Mouse (Mus musculus): ENCODE measurements around the gene Evx2.
A peak's percentile ranks its signal among the peaks of the same experiment; 100 is the strongest.

The Evx2 gene

GRCm38 (mm10) chr2:74663291-74663925 is 4.1 kb upstream of the Evx2 start:
- peak; percentile 63 for DNase-seq

- DNase-seq: no peak
These were observed 2.3 kb upstream of the Evx2 start for GRCm38 (mm10) chr2:74661685-74662084.

GRCm38 (mm10) chr2:74660421-74661375 is 1.3 kb upstream of the Evx2 start:
- DNase-seq: no peak

- DNase-seq: no peak
These were observed 538 bp downstream of the Evx2 start for GRCm38 (mm10) chr2:74658667-74659371.

- no peak for DNase-seq
These were observed 1.2 kb downstream of the Evx2 start for GRCm38 (mm10) chr2:74658024-74658666.

- DNase-seq: no peak
These were observed 1.9 kb downstream of the Evx2 start for GRCm38 (mm10) chr2:74657251-74658023.

GRCm38 (mm10) chr2:74656632-74657021 is 2.7 kb downstream of the Evx2 start:
- DNase-seq: no peak

GRCm38 (mm10) chr2:74655821-74656631 is 3.3 kb downstream of the Evx2 start:
- DNase-seq: no peak

GRCm38 (mm10) chr2:74655420-74655781 is 4.0 kb downstream of the Evx2 start:
- no peak for DNase-seq

- DNase-seq: no peak
These were observed 4.5 kb downstream of the Evx2 start for GRCm38 (mm10) chr2:74654743-74655419.

- no peak for DNase-seq
These were observed 5.4 kb downstream of the Evx2 start for GRCm38 (mm10) chr2:74653781-74654535.

GRCm38 (mm10) chr2:74652996-74653340 is 6.4 kb downstream of the Evx2 start:
- DNase-seq: no peak

GRCm38 (mm10) chr2:74647082-74647864 is 12.1 kb downstream of the Evx2 start:
- no peak for DNase-seq

- DNase-seq: no peak
These were observed 13.7 kb downstream of the Evx2 start for GRCm38 (mm10) chr2:74645631-74646030.

- DNase-seq: no peak
These were observed 16.9 kb downstream of the Evx2 start for GRCm38 (mm10) chr2:74642431-74642830.

- no peak for DNase-seq
These were observed 23.9 kb downstream of the Evx2 start for GRCm38 (mm10) chr2:74635412-74635811.

- no peak for DNase-seq
These were observed 39.0 kb downstream of the Evx2 start for GRCm38 (mm10) chr2:74620368-74620767.

GRCm38 (mm10) chr2:74619676-74620246 is 39.6 kb downstream of the Evx2 start:
- no peak for DNase-seq

- DNase-seq: no peak
These were observed 41.7 kb downstream of the Evx2 start for GRCm38 (mm10) chr2:74617706-74618105.
